Mouse (Mus musculus): ENCODE measurements at regions not wholly inside any gene's neighbourhood (a gene's known extent, or its start where the extent isn't known, plus 50 kb on each side); places are given as distances from the start of the nearest gene placed in this dataset.

- TF ChIP-seq POLR2A (IDR thresholded peaks at IDR 0.05; ENCODE audit: extremely low read depth, insufficient read depth, low read length), result no peak
- no peak for TF ChIP-seq CTCF (IDR thresholded peaks at IDR 0.05; ENCODE audit: extremely low read depth, insufficient read depth, low read length)
Measured at GRCm38 (mm10) chr6:31090791-31091190, 131.9 kb upstream of the Klf14 start.

Data from cortical plate, adult 2 months (tissue).